Mouse (Mus musculus) adipocyte (in vitro differentiated cells): ENCODE data around the gene Nav1.

Source experiments
- DNase-seq: peaks from one replicate; pipeline ENCODE4 v3.0.0-alpha.2; 2016; ENCODE audit warnings: low spot score

Nav1 gene

DNA sequence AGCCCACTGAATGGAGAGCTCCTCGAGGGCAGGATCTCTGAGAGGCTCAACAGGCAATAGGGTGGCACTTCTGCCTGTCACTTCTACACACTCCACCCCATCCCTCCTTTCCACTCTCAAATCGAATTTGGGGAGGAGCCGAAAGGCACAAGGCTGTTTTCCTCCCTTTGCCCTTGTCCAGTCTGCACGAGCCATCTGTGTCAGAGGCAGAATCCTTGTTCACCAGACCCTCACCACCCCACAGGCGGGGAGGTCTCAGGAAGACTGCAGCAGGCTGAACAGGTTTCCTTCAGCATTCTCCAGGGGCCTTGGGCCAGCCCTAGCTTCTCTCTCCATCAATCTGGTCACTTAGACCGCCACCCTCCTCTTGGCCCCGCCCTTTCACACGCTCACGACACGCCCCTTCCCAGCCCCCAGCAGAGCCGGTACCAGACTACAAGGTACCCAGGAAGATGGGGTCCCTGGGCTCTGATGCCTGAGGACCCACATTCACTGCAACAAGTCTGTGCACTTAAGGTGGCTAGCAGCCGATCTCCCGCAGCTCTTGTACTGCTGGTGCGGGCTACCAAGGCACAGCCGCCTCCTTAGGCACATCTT is 23.9 kb downstream of the Nav1 start:
- DNase-seq = no peak

DNA sequence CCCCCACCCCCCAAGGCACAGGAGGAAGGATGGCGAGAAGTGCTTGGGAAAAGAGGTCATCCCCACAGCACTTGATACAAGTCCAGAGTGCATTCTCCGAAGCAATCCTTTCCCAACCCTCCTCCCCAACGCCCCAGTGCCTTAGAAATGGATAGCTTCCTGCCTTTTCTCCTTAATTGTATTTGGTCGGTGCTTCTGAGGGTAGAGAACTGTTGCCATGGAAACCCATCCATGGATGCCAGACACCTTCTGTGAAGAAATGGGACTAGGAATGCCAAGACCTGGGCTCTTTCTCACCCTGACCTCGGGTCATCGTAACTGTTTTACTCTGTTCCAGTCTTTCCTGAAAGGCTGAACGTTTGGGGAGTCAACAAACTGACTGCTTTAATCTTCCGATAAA is 26.1 kb downstream of the Nav1 start:
- DNase-seq = no peak

DNA sequence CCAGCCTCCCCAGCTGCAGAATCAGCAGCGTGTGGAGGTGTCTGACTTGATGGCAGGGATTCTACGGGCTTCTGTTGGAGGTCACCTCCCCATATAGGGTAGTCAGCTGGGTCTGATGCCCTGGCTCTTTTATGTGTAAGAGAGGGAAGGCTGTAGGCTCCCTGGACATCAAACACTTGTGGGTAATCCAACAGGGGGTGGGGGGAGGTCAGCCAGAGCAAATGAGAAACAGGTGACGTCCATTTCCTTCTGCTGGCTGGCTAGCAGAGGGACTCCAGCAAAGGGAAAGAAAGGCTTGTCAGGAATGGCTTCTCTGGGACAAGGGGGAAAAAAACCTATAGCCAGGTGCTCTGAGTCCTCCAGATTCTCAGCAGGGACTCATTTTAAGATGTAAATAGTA is 28.0 kb downstream of the Nav1 start:
- DNase-seq = no peak

DNA sequence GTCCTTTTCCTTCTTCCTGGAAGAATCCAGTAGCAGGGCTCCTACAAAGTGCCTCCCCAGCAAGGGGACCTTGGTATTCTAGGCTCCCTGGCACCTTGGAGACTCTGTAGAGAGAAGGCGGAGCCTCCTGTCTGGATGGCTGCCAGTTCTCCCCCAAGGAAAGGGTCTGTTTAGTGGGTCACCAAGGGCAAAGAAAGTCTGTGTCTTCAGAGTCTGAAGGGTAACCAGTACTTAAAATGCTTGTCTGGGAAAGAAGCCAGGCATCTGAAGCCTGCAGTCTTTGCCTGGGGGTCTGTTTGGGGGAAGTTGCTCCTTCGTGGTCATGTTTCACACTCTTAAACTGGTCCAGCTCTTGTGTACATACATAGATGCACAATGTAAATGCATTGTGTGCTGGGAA is 29.3 kb downstream of the Nav1 start:
- DNase-seq = no peak

DNA sequence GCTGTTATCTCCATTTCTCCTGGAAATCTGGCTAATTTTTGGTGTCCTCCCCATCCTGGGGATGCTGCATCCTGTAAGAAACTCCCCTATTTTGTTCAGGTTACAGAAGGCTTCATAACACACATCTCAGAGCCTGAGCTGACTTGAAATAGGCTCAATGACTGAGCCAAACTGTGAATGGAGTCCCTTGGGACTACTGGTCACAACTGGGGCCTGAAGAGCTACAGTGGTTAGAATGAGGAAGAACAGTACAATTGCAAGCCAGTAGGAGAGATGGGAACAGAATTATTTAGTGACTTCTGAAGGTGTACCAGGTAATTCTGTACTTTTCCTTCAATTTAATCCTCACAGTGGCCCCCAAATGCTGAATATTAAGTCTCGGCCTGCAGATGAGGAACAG is 31.7 kb downstream of the Nav1 start:
- DNase-seq = no peak

DNA sequence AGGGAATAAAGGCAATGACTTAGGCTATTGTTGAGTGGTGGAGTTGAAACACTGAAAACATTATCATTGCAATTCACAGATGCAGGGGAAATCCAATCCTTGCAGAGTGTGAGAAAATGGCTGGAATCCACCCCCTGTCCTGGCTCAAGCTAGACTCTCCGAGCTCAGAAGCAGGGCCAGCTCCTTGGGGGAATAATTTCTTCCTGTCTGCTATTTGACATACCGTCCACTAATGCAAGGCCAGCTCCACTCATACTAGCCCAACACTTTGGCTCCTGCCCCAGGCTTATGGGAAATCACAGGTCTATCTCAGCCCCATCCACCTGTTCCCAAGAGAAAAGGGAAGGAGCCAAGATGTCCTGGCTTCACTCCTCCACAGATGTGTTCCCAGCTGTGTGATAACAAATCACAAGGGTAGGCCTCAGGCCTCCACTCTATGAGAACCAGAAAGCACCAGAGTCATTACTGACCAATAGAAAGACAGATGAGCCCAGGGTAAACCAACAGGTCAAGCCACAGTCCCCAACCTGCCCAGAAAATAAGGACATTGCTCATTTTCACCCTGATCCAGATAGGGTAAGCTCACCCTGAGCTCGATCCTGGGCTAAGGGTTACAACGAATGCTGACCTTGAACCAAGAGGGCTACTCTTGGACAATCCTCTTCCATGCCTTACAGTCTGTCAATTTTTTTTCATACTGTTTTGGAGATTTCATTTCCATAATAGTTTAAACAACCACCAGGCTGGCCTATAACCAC is 32.5 kb downstream of the Nav1 start:
- peak; percentile 40 for DNase-seq

DNA sequence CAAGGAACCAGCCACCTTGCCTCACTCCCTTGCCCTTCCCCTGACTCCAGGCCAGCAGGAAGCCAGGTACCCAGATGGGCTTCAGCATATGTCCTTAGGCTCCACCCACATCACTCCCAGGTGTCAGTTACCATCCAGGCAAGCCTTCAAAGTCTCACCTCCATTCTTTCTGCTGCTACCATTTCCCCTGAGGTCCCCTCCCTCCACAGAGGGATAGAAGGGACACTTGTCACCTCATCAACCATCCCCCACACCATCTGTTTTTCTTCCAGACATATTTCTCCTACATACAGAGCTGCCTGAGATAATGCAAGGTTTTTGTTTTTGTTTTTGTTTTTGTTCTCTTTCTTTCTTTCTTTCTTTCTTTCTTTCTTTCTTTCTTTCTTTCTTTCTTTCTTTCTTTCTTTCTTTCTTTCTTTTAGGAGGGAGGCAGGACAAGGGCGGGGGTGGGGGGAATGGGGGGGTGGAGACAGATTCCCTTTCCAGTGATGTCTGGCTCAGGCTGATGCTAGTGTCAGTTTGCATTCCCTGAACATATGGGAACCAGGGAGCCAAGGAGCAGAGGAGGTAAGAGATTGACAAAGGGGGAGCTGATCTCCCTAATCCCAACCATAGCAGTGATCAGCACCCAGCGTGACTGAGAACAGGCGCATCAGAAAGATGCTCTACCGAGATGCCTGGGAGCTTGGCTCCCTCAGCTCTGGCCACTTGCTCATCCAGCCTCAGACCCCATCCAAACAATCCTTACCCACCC is 34.8 kb downstream of the Nav1 start:
- DNase-seq = no peak

DNA sequence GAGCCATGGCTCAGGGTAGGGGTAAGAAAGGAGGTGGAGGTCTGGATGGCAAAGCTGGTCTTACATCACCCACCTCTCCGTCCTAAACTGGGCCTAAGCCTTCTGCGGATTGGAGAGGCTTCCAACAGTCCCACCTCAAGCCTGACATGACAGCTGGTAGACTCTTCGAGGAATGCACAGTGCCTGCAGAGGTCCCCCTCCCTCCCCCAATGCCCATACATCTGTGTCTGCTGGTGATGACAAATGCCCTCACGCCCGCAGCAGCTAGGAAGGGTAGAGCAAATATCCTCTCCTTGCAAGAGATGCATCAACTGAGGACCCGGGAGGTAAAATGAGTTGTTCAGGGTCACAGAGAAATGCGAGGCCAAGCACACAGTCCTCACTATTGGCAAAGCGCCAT is 39.0 kb downstream of the Nav1 start:
- no peak for DNase-seq

DNA sequence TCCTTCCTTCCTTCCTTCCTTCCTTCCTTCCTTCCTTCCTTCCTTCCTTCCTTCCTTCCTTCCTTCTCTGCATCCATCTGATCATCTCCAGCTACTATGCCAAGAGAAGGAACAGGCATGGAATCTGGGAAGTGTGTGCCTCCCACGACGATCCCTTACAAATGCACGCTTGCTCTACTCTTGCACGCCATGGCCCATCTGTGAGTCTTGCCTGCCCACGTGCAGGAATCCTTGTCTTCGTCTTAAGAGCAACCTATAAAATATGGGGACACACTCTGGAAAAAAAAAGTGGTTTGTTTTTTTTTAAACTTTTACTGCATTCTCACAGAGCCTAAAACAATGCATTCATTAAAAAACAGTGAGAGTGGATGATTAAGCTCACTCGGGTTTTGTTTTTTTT is 40.5 kb downstream of the Nav1 start:
- no peak for DNase-seq

DNA sequence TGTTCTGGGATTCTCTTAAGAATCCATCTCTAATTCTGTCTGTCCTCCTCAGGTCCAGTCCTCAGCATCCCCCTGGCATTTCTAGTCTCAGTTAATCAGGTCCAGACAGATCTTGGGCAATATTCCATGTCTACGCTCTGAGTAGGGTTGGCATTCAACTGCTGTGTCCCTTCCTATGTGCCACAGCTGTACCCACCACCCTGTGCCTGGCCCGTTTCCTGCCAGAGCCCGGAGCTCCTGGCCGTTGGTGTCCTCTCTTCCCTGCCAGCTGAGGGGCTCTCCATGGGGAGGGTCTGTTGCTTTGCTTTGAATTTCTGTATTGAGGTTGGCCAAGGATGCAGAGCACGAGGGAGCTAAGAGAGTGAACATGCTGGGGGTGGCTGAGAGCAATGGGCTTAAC is 41.3 kb downstream of the Nav1 start:
- DNase-seq = no peak

DNA sequence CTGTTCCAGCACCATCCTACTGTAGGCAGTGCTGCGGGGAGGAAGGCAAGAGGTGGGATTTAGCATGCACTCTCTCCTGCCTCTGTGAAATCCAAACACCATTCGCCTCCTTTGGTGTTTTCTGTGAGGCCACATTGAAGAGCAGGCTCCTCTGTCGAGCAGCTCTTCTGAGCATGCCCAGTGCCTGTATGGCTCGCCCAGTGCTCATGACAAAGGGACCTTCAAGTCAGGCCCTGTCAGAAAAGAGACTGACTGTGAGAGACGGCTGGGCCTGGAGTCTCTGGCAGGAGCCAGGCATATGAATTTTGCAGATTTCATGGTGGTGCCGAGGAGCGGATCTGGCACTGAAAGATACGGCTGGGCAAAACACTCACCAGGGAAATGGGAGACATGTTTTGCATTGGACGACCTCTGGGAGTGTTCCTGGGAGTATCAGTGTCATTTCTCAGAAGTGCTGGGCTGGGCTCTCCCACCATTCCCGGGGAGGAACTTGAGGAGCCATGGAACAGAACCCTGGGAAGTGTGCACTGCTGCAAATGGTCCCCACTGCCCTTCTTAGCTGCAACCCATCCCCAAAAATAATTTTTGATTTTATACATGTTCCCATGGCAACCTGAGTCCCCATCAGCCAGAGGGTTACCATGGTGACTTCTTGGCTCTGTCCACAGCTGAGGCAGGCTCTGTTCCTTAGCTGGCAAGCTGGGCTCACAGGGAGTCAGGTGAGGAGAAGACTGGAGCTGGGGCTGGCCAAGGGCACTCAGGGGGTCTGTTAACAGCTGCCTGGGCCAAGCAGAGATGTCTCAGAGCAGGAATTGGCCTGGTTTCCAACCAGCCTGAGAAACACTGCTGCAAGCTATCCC is 42.2 kb downstream of the Nav1 start:
- no peak for DNase-seq

DNA sequence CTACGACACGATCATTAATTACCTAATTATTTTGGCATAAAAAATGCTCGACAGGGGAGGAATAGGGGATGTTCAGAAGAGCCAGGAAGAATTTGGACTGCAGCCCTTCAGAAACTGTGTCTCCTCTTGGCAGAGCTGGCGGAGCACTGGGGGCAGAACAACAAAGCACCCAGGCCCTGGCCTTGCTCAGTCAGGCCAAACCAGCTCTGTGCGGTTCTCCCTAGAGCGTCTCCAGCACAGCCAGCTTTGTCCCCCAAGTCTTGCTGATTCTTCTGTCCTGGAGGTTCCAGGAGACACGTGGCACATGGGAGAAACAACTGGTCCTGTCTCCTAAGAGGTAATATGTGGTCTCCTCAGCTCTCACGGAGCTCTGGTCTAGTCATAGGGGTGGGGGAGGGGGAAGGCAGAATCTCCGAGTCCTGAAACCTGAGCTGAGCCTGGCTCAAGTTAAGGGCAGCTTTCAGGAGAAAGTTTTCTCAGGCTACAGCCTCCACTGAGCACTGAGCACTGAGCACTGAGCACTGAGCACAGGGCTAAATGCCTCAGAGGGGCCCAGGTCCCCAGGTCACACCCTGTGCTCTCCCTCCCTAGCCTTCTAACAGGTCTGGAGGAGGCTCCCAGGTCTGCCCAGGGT is 43.2 kb downstream of the Nav1 start:
- DNase-seq = peak; percentile 56

DNA sequence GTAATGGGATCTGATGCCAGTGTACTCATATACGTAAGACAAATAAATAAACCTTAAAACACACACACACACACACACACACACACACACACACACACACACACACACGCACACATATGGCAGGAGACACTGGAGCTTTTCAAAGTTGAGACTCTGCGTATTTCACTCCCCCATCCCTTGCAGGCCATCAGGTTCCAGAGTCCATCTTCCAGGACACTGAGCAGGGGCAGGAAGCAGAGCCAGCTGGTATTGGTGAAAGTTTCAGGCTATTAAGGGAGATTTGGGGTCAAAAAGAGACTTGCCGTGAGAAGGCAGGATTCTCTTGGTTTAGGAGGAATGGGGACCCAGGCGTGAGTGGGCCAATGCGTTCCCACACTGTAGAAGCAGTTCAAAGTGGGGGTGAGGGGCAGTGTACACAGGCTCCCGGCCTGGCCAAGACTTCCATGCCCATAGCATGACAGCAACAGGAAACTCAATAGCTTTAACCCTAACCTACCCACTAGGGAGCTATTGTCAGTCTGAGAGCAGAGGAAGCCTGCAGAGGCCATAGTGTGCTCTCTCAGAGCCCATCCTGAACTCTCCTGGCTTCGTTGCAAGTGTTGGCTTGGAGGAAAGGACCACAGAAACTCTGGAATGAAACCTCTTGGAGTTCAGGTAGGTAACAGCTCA is 44.0 kb downstream of the Nav1 start:
- peak; percentile 8 for DNase-seq

DNA sequence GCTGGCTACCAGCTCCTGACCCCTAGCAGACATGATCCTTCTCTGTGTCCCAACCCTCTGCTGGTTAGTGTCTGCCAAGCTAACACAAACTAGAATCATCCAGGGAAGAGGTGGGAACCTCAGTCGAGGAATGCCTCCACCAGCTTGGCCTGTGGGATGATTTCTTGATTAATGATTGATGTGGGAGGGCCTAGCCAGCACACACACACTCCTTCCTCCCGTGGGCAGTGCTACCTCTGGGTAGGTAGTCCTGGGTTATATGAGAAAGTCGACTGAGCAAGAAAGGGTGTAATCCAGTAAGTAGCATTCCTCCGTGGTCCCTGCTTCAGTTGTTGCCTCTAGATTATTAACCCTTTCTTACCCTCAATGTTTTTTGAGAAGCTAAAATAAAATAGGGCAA is 45.0 kb downstream of the Nav1 start:
- DNase-seq = no peak

DNA sequence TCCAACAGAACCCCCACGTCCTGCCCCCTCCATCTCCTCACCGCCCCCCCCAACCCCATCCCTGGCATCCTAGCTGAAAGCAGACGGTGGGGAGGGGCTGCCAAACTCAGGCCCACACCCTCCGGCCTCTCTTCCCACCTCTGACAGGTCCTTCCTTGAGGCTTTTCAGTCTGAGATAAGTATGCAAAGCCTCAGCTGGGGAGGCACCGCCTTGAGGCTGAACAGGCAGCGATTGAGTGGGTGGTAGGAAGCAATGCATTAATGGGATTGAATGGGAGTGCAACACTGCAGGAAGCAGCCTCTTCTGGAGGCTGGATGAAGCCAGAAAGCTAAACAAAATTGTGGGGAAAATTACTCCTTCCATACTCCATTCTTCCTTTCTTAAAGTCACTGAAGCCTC is 45.8 kb downstream of the Nav1 start:
- DNase-seq = no peak

DNA sequence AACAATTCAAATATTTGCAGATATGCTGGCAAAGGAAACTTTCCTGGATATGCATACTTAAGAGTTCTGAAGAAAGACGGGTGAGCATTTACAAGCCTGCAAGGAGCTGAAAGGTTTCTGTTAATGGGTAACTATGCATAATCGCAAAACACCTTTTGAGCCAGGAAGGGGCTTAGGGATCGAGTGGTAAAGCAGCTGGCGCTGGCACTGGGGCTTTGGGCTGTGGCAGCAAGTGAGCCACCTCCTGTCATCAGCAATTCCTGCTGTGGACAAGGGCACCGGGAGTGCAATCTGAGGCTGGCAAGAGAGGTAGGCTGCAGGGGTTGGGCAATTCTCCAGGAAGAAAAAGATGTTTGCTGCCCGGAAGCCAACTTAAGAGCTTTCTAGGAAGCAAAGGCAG is 49.1 kb downstream of the Nav1 start:
- DNase-seq = peak; percentile 40

DNA sequence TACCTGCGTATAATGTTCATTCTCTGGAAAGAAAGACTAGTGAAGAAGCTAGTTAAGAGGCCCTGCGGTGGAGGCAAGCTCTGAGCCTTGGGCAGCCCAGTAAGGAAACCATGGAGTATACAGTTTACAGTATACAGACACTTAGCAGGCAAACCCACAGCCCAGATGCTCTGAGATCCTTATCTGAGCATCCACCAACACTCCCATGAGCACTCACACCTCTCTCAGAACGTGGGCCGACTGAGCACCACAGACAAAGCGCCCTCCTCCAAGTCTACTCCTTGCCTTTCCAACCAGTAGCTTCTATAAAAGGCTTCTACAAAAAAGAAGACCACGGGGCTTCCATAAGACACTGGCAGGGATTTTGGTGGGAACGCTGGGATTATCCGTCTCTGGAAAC is 51.2 kb downstream of the Nav1 start:
- no peak for DNase-seq

DNA sequence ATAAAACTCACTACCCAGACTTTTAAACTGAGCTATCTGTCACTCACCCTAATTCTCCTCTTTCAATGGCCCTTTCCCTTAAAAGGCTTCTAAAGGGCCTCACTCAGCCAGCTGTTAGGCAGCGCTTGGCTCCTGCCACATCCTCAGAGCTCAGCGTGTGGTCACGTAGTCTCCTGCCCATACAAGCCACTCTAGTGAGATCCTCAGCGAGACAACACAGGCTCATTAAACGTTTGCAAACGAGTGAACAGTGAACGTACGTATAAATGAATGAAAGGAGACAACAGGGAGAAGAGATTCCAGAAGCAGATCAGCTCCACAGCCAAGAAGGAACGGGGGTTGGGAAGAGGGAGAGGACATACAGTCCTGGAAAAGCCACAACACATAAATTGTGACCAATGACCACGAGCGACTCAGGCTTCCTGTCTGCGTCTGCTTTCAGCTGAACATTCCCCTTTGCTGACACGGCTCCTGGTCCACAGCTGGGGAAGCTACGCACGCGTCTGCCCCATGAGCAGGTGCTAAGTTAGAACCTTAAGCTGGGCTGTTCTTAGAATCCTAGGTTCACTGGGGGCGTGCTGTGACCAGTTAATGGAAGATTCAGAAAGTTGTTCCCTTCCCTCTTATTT is 52.3 kb downstream of the Nav1 start:
- DNase-seq = no peak

DNA sequence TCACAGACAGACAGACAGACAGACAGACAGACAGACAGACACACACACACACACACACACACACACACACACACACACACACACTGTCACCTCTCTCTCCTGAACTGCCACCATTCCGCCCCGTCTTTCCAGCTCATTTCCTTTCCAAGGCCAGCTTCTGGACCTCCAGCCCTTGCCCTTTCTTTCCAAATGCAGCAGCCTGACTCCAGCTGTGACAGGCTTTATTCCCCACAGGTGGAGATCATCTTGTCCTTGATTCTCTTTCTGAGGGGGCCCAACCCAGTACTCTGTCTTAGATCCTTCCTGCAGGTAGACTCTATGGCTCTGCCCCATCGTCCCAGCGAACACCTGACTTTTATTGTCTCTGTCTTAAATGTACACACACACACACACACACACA is 53.5 kb downstream of the Nav1 start:
- DNase-seq = no peak

DNA sequence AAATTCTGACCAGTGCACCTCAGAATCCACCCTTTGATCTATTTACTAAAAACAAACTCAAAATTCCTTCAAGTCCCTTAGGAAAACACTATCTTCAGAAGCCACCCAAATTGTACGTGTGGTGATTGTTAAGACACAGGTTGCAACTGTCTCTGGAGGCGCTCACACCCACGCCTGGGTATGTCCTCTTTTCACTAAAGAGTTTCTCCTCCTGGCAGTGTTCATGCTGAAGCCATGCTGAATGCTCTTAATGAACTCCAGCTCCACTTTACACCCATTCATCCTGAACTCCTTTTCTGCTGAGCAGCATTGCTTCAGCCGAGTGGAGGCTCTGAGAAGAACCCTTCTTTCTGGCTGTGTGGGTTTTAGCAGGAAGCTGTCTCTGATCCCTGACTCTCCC is 53.9 kb downstream of the Nav1 start:
- DNase-seq = no peak

DNA sequence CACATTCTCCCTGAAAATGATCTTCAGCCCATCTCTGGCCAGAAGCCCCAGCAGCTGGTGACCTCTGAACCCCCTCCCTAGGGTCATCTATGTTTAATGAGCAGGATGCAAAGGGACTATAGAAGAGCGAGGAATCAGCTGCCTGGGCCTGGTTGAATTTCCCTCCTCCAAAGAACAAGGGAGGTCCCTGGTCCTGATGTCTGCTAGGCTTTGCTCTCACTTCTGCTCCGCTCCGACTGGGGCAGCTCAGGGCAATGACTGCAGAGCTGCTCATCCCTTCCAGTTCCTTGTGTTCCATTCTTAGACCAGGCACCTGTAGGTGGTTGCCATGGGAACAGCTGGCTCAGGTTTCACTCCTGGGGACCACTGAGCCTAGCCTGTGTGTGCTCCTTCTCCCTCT is 56.2 kb downstream of the Nav1 start:
- DNase-seq = no peak
